ENCODE assay signal across 13 mouse cellular contexts in the genomic region with DNA sequence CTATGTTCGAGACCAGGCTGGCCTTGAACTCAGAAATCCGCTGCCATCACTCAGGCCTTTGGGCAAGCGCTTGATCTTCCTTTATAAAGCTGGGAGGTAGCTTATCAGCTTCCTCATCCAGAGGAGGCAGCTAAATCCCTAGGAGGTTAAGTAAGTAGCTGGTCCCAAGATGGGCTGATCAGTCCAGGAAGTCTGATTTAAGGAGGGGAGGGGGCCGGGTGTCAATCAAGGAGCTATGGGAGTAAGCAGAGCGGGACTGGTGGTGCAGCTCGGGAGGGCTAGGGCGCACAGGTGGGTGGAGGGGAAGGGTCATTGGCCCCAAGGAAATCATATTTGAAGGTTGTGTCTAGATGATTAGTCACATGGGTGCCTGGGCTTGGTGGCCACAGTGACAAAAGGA. TPM values are rescaled to one million over a fixed set of nuclear protein-coding genes. Genes with fewer than 3 reads are reported as not detected.
DNase-seq lines count a peak whose midpoint lies in the region; ATAC-seq and TF ChIP-seq lines count a peak whose summit lies in the region.
"Had no signal": no experiment of that assay in that cellular context is flagged by ENCODE, and none has a peak within 500 bp of the region (broad histone marks: within the 10 kb centered on the region; RNA-seq: fewer than 3 reads in every experiment).

No protein-coding gene starts in this region.

- peak overlapping the region; percentile 88 for H3K27ac ChIP-seq in hindbrain, embryonic 10.5 days
- H3K27ac ChIP-seq in hindbrain, embryonic 13.5 days, result no peak overlapping the region
- peak overlapping the region; percentile 53 for H3K27ac ChIP-seq in embryonic facial prominence, embryonic 14.5 days (replicated peaks; ENCODE audit: low read depth, low read length)
- peak overlapping the region; percentile 80 for H3K27ac ChIP-seq in intestine, embryonic 16.5 days (ENCODE audit: low read length)
- H3K27ac ChIP-seq: hindbrain, embryonic 15.5 days; kidney, postnatal 0 days had no signal

- peaks cover 80% of the 10 kb centered on the region for H3K36me3 ChIP-seq in hindbrain, embryonic 10.5 days
- no peaks in the 10 kb centered on the region for H3K36me3 ChIP-seq in hindbrain, embryonic 13.5 days
- H3K36me3 ChIP-seq in E14TG2a.4 (ENCODE audit: insufficient read depth, low read length), result peaks cover 65% of the 10 kb centered on the region
- peaks cover 24% of the 10 kb centered on the region for H3K36me3 ChIP-seq in embryonic facial prominence, embryonic 14.5 days (ENCODE audit: control insufficient read depth, insufficient read depth, low read length)
- 0 out of 2 replicates have a peak, but pooled peaks cover under 1% of the 10 kb centered on the region for H3K36me3 ChIP-seq in intestine, embryonic 16.5 days (ENCODE audit: control insufficient read depth, insufficient read depth, low read length)
- H3K36me3 ChIP-seq: hindbrain, embryonic 15.5 days had no signal

- peaks cover 70% of the 10 kb centered on the region for H3K4me1 ChIP-seq in hindbrain, embryonic 10.5 days (replicated peaks)
- H3K4me1 ChIP-seq in hindbrain, embryonic 13.5 days (replicated peaks), result peaks cover 30% of the 10 kb centered on the region
- H3K4me1 ChIP-seq in E14TG2a.4 (replicated peaks; ENCODE audit: low read depth, low read length), result peaks cover 77% of the 10 kb centered on the region
- H3K4me1 ChIP-seq in embryonic facial prominence, embryonic 14.5 days (ENCODE audit: control insufficient read depth, insufficient read depth, low read length), result peaks cover 21% of the 10 kb centered on the region
- peaks cover 46% of the 10 kb centered on the region for H3K4me1 ChIP-seq in intestine, embryonic 16.5 days (ENCODE audit: control insufficient read depth, insufficient read depth, low read length)

- no peaks in the 10 kb centered on the region for H3K27me3 ChIP-seq in hindbrain, embryonic 10.5 days (ENCODE audit: insufficient read depth, poor library complexity, severe bottlenecking)
- peaks cover 29% of the 10 kb centered on the region for H3K27me3 ChIP-seq in hindbrain, embryonic 13.5 days
- no peaks in the 10 kb centered on the region for H3K27me3 ChIP-seq in E14TG2a.4 (ENCODE audit: insufficient read depth, low read length)
- H3K27me3 ChIP-seq in embryonic facial prominence, embryonic 14.5 days (replicated peaks; ENCODE audit: control insufficient read depth, insufficient read depth, low read length), result no peaks in the 10 kb centered on the region
- H3K27me3 ChIP-seq in intestine, embryonic 16.5 days (replicated peaks; ENCODE audit: control insufficient read depth, insufficient read depth, low read length), result no peaks in the 10 kb centered on the region
- H3K27me3 ChIP-seq: heart, embryonic 12.5 days had no signal

- no peak for ATAC-seq in hindbrain, embryonic 13.5 days (ENCODE audit: low FRiP score)
- no peak for ATAC-seq in embryonic facial prominence, embryonic 14.5 days (ENCODE audit: low read depth)
- 0 out of 2 replicates have a peak, but pooled peaks have one; percentile 1 for ATAC-seq in intestine, embryonic 16.5 days
- no peak for ATAC-seq in inflammation-experienced regulatory T-cells, adult 6 months

- whole genome bisulfite sequencing in hindbrain, embryonic 10.5 days, result 73% methylated on average over 7 of the region's 7 CpGs
- 80% methylated on average over 7 of the region's 7 CpGs for WGBS in hindbrain, embryonic 13.5 days
- WGBS in embryonic facial prominence, embryonic 14.5 days, result 68% methylated on average over 7 of the region's 7 CpGs
- 65% methylated on average over 7 of the region's 7 CpGs for WGBS in intestine, embryonic 16.5 days

- H3K9me3 ChIP-seq in hindbrain, embryonic 10.5 days, result no peaks in the 10 kb centered on the region
- no peaks in the 10 kb centered on the region for H3K9me3 ChIP-seq in hindbrain, embryonic 13.5 days
- no peaks in the 10 kb centered on the region for H3K9me3 ChIP-seq in E14TG2a.4 (ENCODE audit: low read length)
- no peaks in the 10 kb centered on the region for H3K9me3 ChIP-seq in embryonic facial prominence, embryonic 14.5 days (ENCODE audit: control insufficient read depth, low read length)
- no peaks in the 10 kb centered on the region for H3K9me3 ChIP-seq in intestine, embryonic 16.5 days (ENCODE audit: control insufficient read depth, low read length)
- H3K9me3 ChIP-seq: heart, embryonic 12.5 days; hindbrain, embryonic 15.5 days had no signal

- H3K9ac ChIP-seq in hindbrain, embryonic 13.5 days, result no peak overlapping the region
- no peak overlapping the region for H3K9ac ChIP-seq in embryonic facial prominence, embryonic 14.5 days (ENCODE audit: low read depth, low read length)
- H3K9ac ChIP-seq in intestine, embryonic 16.5 days (ENCODE audit: low read depth, low read length), result no peak overlapping the region
- H3K9ac ChIP-seq: heart, embryonic 12.5 days; hindbrain, embryonic 15.5 days had no signal

- H3K4me2 ChIP-seq in hindbrain, embryonic 13.5 days, result no peak overlapping the region
- H3K4me2 ChIP-seq in embryonic facial prominence, embryonic 14.5 days (ENCODE audit: low read depth, low read length), result no peak overlapping the region
- H3K4me2 ChIP-seq in intestine, embryonic 16.5 days (ENCODE audit: low read depth, low read length), result no peak overlapping the region
- H3K4me2 ChIP-seq: hindbrain, embryonic 15.5 days had no signal

- intact Hi-C loops in left cerebral cortex, postnatal 10 days (cut with DNase I), result no loop called here

- H3K4me3 ChIP-seq in hindbrain, embryonic 10.5 days, result no peak overlapping the region
- H3K4me3 ChIP-seq in hindbrain, embryonic 13.5 days, result no peak overlapping the region
- peak overlapping the region; percentile 48 for H3K4me3 ChIP-seq in E14TG2a.4 (replicated peaks; ENCODE audit: low read length)
- H3K4me3 ChIP-seq in embryonic facial prominence, embryonic 14.5 days (ENCODE audit: low read depth, low read length), result no peak overlapping the region
- no peak overlapping the region for H3K4me3 ChIP-seq in intestine, embryonic 16.5 days (ENCODE audit: low read length)
- H3K4me3 ChIP-seq: heart, embryonic 12.5 days; hindbrain, embryonic 15.5 days had no signal

- no peak for DNase-seq in hindbrain, embryonic 10.5 days (ENCODE audit: low spot score)
- DNase-seq in embryonic facial prominence, embryonic 14.5 days (ENCODE audit: low spot score), result no peak
- DNase-seq in thymus, postnatal 36 days, result no peak
- DNase-seq in left cerebral cortex, postnatal 10 days (ENCODE audit: extremely low spot score in 1 of 2, low spot score in 2 of 2), result no peak
- DNase-seq: cerebellum, adult 8-10 months had no signal

- no peak for TF ChIP-seq CTCF in E14TG2a.4 (conservative IDR thresholded peaks at IDR 0.05; ENCODE audit: low read length)

RNA-seq across cellular contexts. Expression of a gene that starts 35.8 kb away (rescaled TPM):
- 25.1 and 29.4 TPM in 2 replicates for polyA plus RNA-seq in hindbrain, embryonic 10.5 days (2016; fragmentation: Nextera tagmentation; extraction: Ambion mirVana)
- polyA plus RNA-seq in hindbrain, embryonic 13.5 days (2015; fragmentation: Nextera tagmentation; extraction: Ambion mirVana), result 19.6 and 19.9 TPM in 2 replicates
- polyA plus RNA-seq in embryonic facial prominence, embryonic 14.5 days (2014; fragmentation: Nextera tagmentation; extraction: Ambion mirVana), result 21.0 and 22.7 TPM in 2 replicates
- 12.5 and 13.6 TPM in 2 replicates for polyA plus RNA-seq in intestine, embryonic 16.5 days (2015; fragmentation: Nextera tagmentation; extraction: Ambion mirVana)
- 1 to 10 TPM; 1.9 to 5.7 (median 4.4) TPM for polyA plus RNA-seq in inflammation-experienced regulatory T-cells, adult 6 months (2017; shearing (Covaris generic))
- 10 to 100 TPM; 52.3 to 53.9 TPM for total RNA-seq in left cerebral cortex, postnatal 10 days (2021)

RNA-seq across cellular contexts. Expression of a gene that starts 54.1 kb away (rescaled TPM):
- polyA plus RNA-seq in hindbrain, embryonic 10.5 days (2016; fragmentation: Nextera tagmentation; extraction: Ambion mirVana), result 19.9 and 30.6 TPM in 2 replicates
- polyA plus RNA-seq in hindbrain, embryonic 13.5 days (2015; fragmentation: Nextera tagmentation; extraction: Ambion mirVana), result 2.9 and 3.7 TPM in 2 replicates
- polyA plus RNA-seq in embryonic facial prominence, embryonic 14.5 days (2014; fragmentation: Nextera tagmentation; extraction: Ambion mirVana), result 54.5 and 64.6 TPM in 2 replicates
- 6.5 and 8.8 TPM in 2 replicates for polyA plus RNA-seq in intestine, embryonic 16.5 days (2015; fragmentation: Nextera tagmentation; extraction: Ambion mirVana)
- not detected for polyA plus RNA-seq in inflammation-experienced regulatory T-cells, adult 6 months (2017; shearing (Covaris generic))
- total RNA-seq in left cerebral cortex, postnatal 10 days (2021), result 1 to 10 TPM; 1.5 to 1.7 TPM
- total RNA-seq: megakaryocyte, adult 5-6 weeks had no signal
